Mouse (Mus musculus): ENCODE measurements around the gene Plcd1.

GRCm38 (mm10) chr9:119107566-119107965, 14.3 kb upstream of the Plcd1 start:
- TF ChIP-seq CTCF (IDR thresholded peaks at IDR 0.05; ENCODE audit: low read depth) (peak; percentile 41), EP300 (IDR thresholded peaks at IDR 0.05; ENCODE audit: low read depth) (no peak)

Data from heart, postnatal 0 days (tissue).